Mouse (Mus musculus) spleen, postnatal 14 days (tissue): ENCODE measurements at regions not wholly inside any gene's neighbourhood (a gene's known extent, or its start where the extent isn't known, plus 50 kb on each side); places are given as distances from the start of the nearest gene placed in this dataset.
A peak's percentile ranks its signal among the peaks of the same experiment; 100 is the strongest.

Experiments used
- DNase-seq, 2 experiments: peaks; one replicate each; pipeline ENCODE4 v3.0.0; 2021 to 2022; ENCODE audit warnings: low spot score in 2 of 2

- no peak for DNase-seq
Observed at GRCm38 (mm10) chr17:84129204-84129603, 58.5 kb downstream of the Zfp36l2 start.

GRCm38 (mm10) chr17:84128262-84128661 is 59.5 kb downstream of the Zfp36l2 start:
- DNase-seq, result no peak

- DNase-seq, result no peak
Observed at GRCm38 (mm10) chr17:84126168-84126567, 61.6 kb downstream of the Zfp36l2 start.

GRCm38 (mm10) chr17:84123161-84123560 is 64.6 kb downstream of the Zfp36l2 start:
- DNase-seq, result no peak

- DNase-seq, result no peak
Observed at GRCm38 (mm10) chr17:84122486-84123131, 65.1 kb downstream of the Zfp36l2 start.

- peak in 1 of 2 experiments; percentile 40 for DNase-seq
Observed at GRCm38 (mm10) chr17:84121291-84121690, 66.5 kb downstream of the Zfp36l2 start.

GRCm38 (mm10) chr17:84119221-84120017 is 68.3 kb downstream of the Zfp36l2 start:
- DNase-seq, result peak; percentile 55 to 69

- DNase-seq, result no peak
Observed at GRCm38 (mm10) chr17:84118781-84119180, 69.0 kb downstream of the Zfp36l2 start.

- no peak for DNase-seq
Observed at GRCm38 (mm10) chr17:84118271-84118670, 69.5 kb downstream of the Zfp36l2 start.

- DNase-seq, result no peak
Observed at GRCm38 (mm10) chr17:84117756-84118155, 70.0 kb downstream of the Zfp36l2 start.

GRCm38 (mm10) chr17:84116340-84117279 is 71.1 kb downstream of the Zfp36l2 start:
- DNase-seq, result peak; percentile 56 to 58

GRCm38 (mm10) chr17:84115957-84116339 is 71.8 kb downstream of the Zfp36l2 start:
- DNase-seq, result no peak

- no peak for DNase-seq
Observed at GRCm38 (mm10) chr17:84115133-84115532, 72.6 kb downstream of the Zfp36l2 start.

GRCm38 (mm10) chr17:84114279-84114994 is 73.3 kb downstream of the Zfp36l2 start:
- DNase-seq, result no peak

- peak; percentile 90 to 97 for DNase-seq
Observed at GRCm38 (mm10) chr17:84113608-84114278, 74.0 kb downstream of the Zfp36l2 start.

- DNase-seq, result no peak
Observed at GRCm38 (mm10) chr17:84112411-84113031, 75.2 kb downstream of the Zfp36l2 start.

- DNase-seq, result no peak
Observed at GRCm38 (mm10) chr17:84111787-84112370, 75.9 kb downstream of the Zfp36l2 start.

- DNase-seq, result no peak
Observed at GRCm38 (mm10) chr17:84110945-84111344, 76.8 kb downstream of the Zfp36l2 start.

GRCm38 (mm10) chr17:84110000-84110695 is 77.6 kb downstream of the Zfp36l2 start:
- no peak for DNase-seq
